Mouse (Mus musculus) hindbrain, embryonic 14.5 days (tissue): ENCODE data around the gene Pfdn4. TPM values are rescaled to one million over a fixed set of nuclear protein-coding genes. Genes with fewer than 3 reads are reported as not detected.

Experiments used
- ATAC-seq: fragments of 200-750 bp; cut with Nextera tagmentation; 2 replicates; pipeline ENCODE4 v1.8.0; 2017; ENCODE audit warnings: moderate number of reproducible peaks, mild to moderate bottlenecking, moderate TSS enrichment, moderate library complexity; ENCODE audit not compliant: low FRiP score
- DNase-seq: peaks from one replicate; pipeline ENCODE4 v3.0.0-alpha.2; 2015; ENCODE audit warnings: low spot score
- H3K27ac ChIP-seq: fragments of 300-500 bp; sonication (generic); 2 replicates; pipeline ENCODE4 v1.5.1; 2014; ENCODE audit warnings: mild to moderate bottlenecking, moderate library complexity
- H3K27me3 ChIP-seq: fragments of 300-500 bp; sonication (generic); 2 replicates; pipeline ENCODE4 v1.6.1; 2014; ENCODE audit warnings: mild to moderate bottlenecking, low read length, mixed read lengths; ENCODE audit not compliant: control insufficient read depth, insufficient read depth
- H3K36me3 ChIP-seq: fragments of 300-500 bp; sonication (generic); replicated peaks from 2 replicates; pipeline ENCODE4 v1.6.1; 2014; ENCODE audit not compliant: control insufficient read depth, insufficient read depth
- H3K4me1 ChIP-seq: fragments of 300-500 bp; sonication (generic); replicated peaks from 2 replicates; pipeline ENCODE4 v1.6.1; 2014; ENCODE audit warnings: antibody characterized with exemption, low read length, mixed read lengths; ENCODE audit not compliant: control insufficient read depth, insufficient read depth
- H3K4me2 ChIP-seq: fragments of 300-500 bp; sonication (generic); replicated peaks from 2 replicates; pipeline ENCODE4 v1.6.1; 2014; ENCODE audit warnings: mild to moderate bottlenecking, moderate library complexity
- H3K4me3 ChIP-seq: fragments of 300-500 bp; sonication (generic); replicated peaks from 2 replicates; pipeline ENCODE4 v1.5.1; 2014; ENCODE audit warnings: mild to moderate bottlenecking, low read length
- H3K9ac ChIP-seq: fragments of 300-500 bp; sonication (generic); 2 replicates; pipeline ENCODE4 v1.6.1; 2014
- H3K9me3 ChIP-seq: fragments of 300-500 bp; sonication (generic); 2 replicates; pipeline ENCODE4 v1.6.1; 2016; ENCODE audit warnings: low read length; ENCODE audit not compliant: control insufficient read depth
- WGBS: fragments of 180-500 bp; shearing (Covaris S2); extraction: QIAGEN DNeasy Blood & Tissue Kit; methylation state at CpG from one replicate; pipeline ENCODE4 v1.1.7; 2014; 5-methylcytosine and 5-hydroxymethylcytosine counted together
- polyA plus RNA-seq: library from polyadenylated mRNA; unstranded; fragments of >200 nt; fragmentation: Nextera tagmentation; extraction: Ambion mirVana; gene quantifications from 2 replicates; pipeline ENCODE4 v1.2.1, GENCODE M21; 2014

Pfdn4 gene
- polyA plus RNA-seq, 1 experiment from 2014 or later = 148 TPM

GRCm38 (mm10) chr2:170487202-170487601 lies 9.0 kb upstream of the Pfdn4 start:
- no peak for DNase-seq
- Histone ChIP-seq H3K4me2 (peak overlapping the region; percentile 15), H3K27ac (peak overlapping the region; percentile 34), H3K27me3 (no peaks in the 10 kb centered on the region; the same call in 1 of the 2 replicates), H3K4me3 (no peak overlapping the region), H3K4me1 (no peaks in the 10 kb centered on the region), H3K9me3 (no peaks in the 10 kb centered on the region), H3K36me3 (no peaks in the 10 kb centered on the region), H3K9ac (no peak overlapping the region)
- 58% methylated on average over 7 of the region's 7 CpGs for WGBS
- ATAC-seq = no peak; the same call in 1 of the 2 replicates

GRCm38 (mm10) chr2:170487890-170488502 lies 8.2 kb upstream of the Pfdn4 start:
- no peak overlapping the region for H3K4me3 ChIP-seq
- ATAC-seq = no peak
- H3K36me3 ChIP-seq = no peaks in the 10 kb centered on the region
- no peak overlapping the region; the same call in 1 of the 2 replicates for H3K4me2 ChIP-seq
- no peaks in the 10 kb centered on the region for H3K9me3 ChIP-seq
- DNase-seq = peak; percentile 61
- peaks cover 4% of the 10 kb centered on the region for H3K27me3 ChIP-seq
- peak overlapping the region; percentile 34 for H3K27ac ChIP-seq
- H3K9ac ChIP-seq = no peak overlapping the region
- H3K4me1 ChIP-seq = no peaks in the 10 kb centered on the region
- WGBS = 40% methylated on average over 26 of the region's 26 CpGs

GRCm38 (mm10) chr2:170494784-170495710 lies 1.2 kb upstream of the Pfdn4 start:
- no peak for DNase-seq
- H3K4me2 ChIP-seq = no peak overlapping the region
- no peak for ATAC-seq
- no peak overlapping the region for H3K27ac ChIP-seq
- H3K36me3 ChIP-seq = no peaks in the 10 kb centered on the region
- H3K4me3 ChIP-seq = no peak overlapping the region
- H3K4me1 ChIP-seq = peaks cover 12% of the 10 kb centered on the region; the same call in 1 of the 2 replicates
- H3K9me3 ChIP-seq = no peaks in the 10 kb centered on the region
- 8% methylated on average over 31 of the region's 31 CpGs for WGBS
- H3K9ac ChIP-seq = no peak overlapping the region
- peaks cover 62% of the 10 kb centered on the region for H3K27me3 ChIP-seq

GRCm38 (mm10) chr2:170497091-170497566 lies 901 bp downstream of the Pfdn4 start, which contains the start of gene Cyp24a1:
TSS of gene Cyp24a1 (minus strand) at chr2:170497145.
- Histone ChIP-seq H3K4me1 (peaks cover 12% of the 10 kb centered on the region; the same call in 1 of the 2 replicates), H3K4me2 (peak within 1 kb of the TSS; percentile 46), H3K4me3 (peak within 1 kb of the TSS; percentile 20), H3K27me3 (peaks cover 62% of the 10 kb centered on the region), H3K36me3 (no peaks in the 10 kb centered on the region), H3K9ac (peak within 1 kb of the TSS; percentile 28; the same call in 1 of the 2 replicates), H3K9me3 (no peaks in the 10 kb centered on the region), H3K27ac (no peak within 1 kb of the TSS)
- 0 out of 2 replicates have a peak, but pooled peaks have one; percentile 31 for ATAC-seq
- 1% methylated on average over 35 of the region's 36 CpGs for WGBS
- no peak for DNase-seq

- H3K9ac ChIP-seq = no peak overlapping the region
- no peak overlapping the region for H3K4me3 ChIP-seq
- no peak overlapping the region for H3K27ac ChIP-seq
- 30% methylated on average over 8 of the region's 8 CpGs for WGBS
- no peaks in the 10 kb centered on the region for H3K9me3 ChIP-seq
- H3K4me2 ChIP-seq = no peak overlapping the region
- DNase-seq (no peak), ATAC-seq (no peak)
- peaks cover 12% of the 10 kb centered on the region; the same call in 1 of the 2 replicates for H3K4me1 ChIP-seq
- H3K27me3 ChIP-seq = peaks cover 58% of the 10 kb centered on the region
- H3K36me3 ChIP-seq = no peaks in the 10 kb centered on the region
These were observed 1.8 kb downstream of the Pfdn4 start for GRCm38 (mm10) chr2:170498011-170498410.

- no peaks in the 10 kb centered on the region for H3K36me3 ChIP-seq
- whole genome bisulfite sequencing = 70% methylated on average over 8 of the region's 8 CpGs
- H3K27me3 ChIP-seq = peaks cover 8% of the 10 kb centered on the region
- H3K27ac ChIP-seq = no peak overlapping the region
- ATAC-seq = no peak
- H3K4me3 ChIP-seq = no peak overlapping the region
- no peaks in the 10 kb centered on the region for H3K9me3 ChIP-seq
- H3K9ac ChIP-seq = no peak overlapping the region
- H3K4me2 ChIP-seq = no peak overlapping the region
- DNase-seq = no peak
- peaks cover 1% of the 10 kb centered on the region; the same call in 1 of the 2 replicates for H3K4me1 ChIP-seq
These were observed 7.1 kb downstream of the Pfdn4 start for GRCm38 (mm10) chr2:170503343-170503742.

- Histone ChIP-seq H3K4me3 (no peak overlapping the region), H3K9me3 (no peaks in the 10 kb centered on the region), H3K4me2 (no peak overlapping the region), H3K9ac (no peak overlapping the region), H3K4me1 (peaks cover 8% of the 10 kb centered on the region; the same call in 1 of the 2 replicates), H3K27ac (no peak overlapping the region), H3K27me3 (peaks cover 2% of the 10 kb centered on the region), H3K36me3 (no peaks in the 10 kb centered on the region)
- WGBS = 40% methylated on average over 4 of the region's 4 CpGs
- DNase-seq (no peak), ATAC-seq (no peak)
These were observed 7.8 kb downstream of the Pfdn4 start for GRCm38 (mm10) chr2:170503983-170504382.

- WGBS = 12% methylated on average over 10 of the region's 10 CpGs
- peak; percentile 94 for DNase-seq
- Histone ChIP-seq H3K27ac (no peak overlapping the region), H3K4me3 (no peak overlapping the region), H3K36me3 (no peaks in the 10 kb centered on the region), H3K9me3 (no peaks in the 10 kb centered on the region), H3K4me2 (no peak overlapping the region), H3K9ac (no peak overlapping the region), H3K27me3 (no peaks in the 10 kb centered on the region), H3K4me1 (peaks cover 19% of the 10 kb centered on the region)
- no peak for ATAC-seq
These were observed 11.5 kb downstream of the Pfdn4 start for GRCm38 (mm10) chr2:170507734-170508133.

- H3K4me2 ChIP-seq = peak overlapping the region; percentile 53
- peak overlapping the region; percentile 28; the same call in 1 of the 2 replicates for H3K9ac ChIP-seq
- H3K27ac ChIP-seq = no peak overlapping the region
- H3K4me3 ChIP-seq = peak overlapping the region; percentile 5; the same call in 1 of the 2 replicates
- DNase-seq (peak; percentile 97), ATAC-seq (peak; percentile 25; the same call in 1 of the 2 replicates)
- no peaks in the 10 kb centered on the region for H3K36me3 ChIP-seq
- 2% methylated on average over 12 of the region's 12 CpGs for WGBS
- H3K27me3 ChIP-seq = no peaks in the 10 kb centered on the region
- peaks cover 30% of the 10 kb centered on the region for H3K4me1 ChIP-seq
- H3K9me3 ChIP-seq = no peaks in the 10 kb centered on the region
These were observed 12.6 kb downstream of the Pfdn4 start for GRCm38 (mm10) chr2:170508821-170509220.
